Mouse (Mus musculus) ES-E14 (cell line): ENCODE measurements around the gene Gsk3b.

Experiments
- CHD2 ChIP-seq: IDR thresholded peaks from 2 replicates; pipeline ENCODE4 v1.6.1; 2014; ENCODE audit warnings: mild to moderate bottlenecking, low read depth, low read length, inconsistent platforms
- HCFC1 ChIP-seq: IDR thresholded peaks from 2 replicates; pipeline ENCODE4 v1.6.1; 2012; ENCODE audit warnings: low read length, inconsistent platforms, borderline replicate concordance; ENCODE audit not compliant: insufficient read depth
- MAFK ChIP-seq: IDR thresholded peaks from 2 replicates; pipeline ENCODE4 v1.6.1; 2014; ENCODE audit warnings: mild to moderate bottlenecking, low read depth, low read length, inconsistent platforms; ENCODE audit not compliant: insufficient read depth
- ZC3H11A ChIP-seq: IDR thresholded peaks from 2 replicates; pipeline ENCODE4 v1.6.1; 2012; ENCODE audit warnings: low read depth, mild to moderate bottlenecking, inconsistent platforms, low read length, borderline replicate concordance
- ZNF384 ChIP-seq: IDR thresholded peaks from 2 replicates; pipeline ENCODE4 v1.6.1; 2012; ENCODE audit warnings: low read depth, low read length, inconsistent platforms

DNA sequence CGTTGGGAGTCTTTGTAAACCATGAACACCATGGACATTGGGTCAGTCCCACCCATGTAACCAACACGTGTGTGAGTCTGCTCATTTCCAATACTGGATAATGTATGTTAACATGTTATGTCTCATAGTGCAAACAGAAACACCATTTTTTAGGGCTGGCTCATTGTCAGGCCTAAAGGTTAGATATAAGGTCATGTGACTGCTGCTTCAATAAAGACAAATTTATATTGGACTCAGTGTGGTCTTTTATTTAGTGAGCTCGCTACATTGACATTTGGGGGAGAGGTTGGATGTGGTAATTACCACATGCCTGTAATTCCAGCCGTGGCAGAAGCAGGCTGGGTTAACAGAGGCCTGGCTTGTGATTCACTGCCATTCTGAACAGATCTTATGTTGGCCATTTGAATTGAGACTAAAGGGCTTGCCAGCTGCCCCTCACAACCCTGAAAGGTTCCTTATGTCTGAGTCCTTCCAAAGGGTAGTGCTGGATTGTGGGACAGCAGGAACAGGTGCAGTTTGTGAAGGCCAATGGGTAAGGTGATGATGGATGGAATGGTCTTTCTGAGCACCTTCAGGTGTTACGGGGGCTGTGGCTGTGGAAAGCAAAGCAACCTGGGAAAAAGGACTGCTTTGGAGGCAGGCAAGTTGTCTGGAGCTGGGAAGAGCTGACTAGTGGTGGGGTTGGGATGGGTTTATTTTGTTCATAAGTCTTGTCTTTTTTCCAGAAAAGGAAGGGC, 157.2 kb downstream of the Gsk3b start:
- no peak for TF ChIP-seq HCFC1
- no peak for TF ChIP-seq ZNF384
- no peak for TF ChIP-seq ZC3H11A
- no peak for TF ChIP-seq CHD2
- TF ChIP-seq MAFK = no peak
